Mouse (Mus musculus) testis, postnatal 14 days (tissue): Measurements from ENCODE around the gene Hmgn2.

ENCODE experiments used
- DNase-seq: peaks from one replicate; pipeline ENCODE4 v3.0.0; 2021; ENCODE audit warnings: low spot score

Gene Hmgn2

DNA sequence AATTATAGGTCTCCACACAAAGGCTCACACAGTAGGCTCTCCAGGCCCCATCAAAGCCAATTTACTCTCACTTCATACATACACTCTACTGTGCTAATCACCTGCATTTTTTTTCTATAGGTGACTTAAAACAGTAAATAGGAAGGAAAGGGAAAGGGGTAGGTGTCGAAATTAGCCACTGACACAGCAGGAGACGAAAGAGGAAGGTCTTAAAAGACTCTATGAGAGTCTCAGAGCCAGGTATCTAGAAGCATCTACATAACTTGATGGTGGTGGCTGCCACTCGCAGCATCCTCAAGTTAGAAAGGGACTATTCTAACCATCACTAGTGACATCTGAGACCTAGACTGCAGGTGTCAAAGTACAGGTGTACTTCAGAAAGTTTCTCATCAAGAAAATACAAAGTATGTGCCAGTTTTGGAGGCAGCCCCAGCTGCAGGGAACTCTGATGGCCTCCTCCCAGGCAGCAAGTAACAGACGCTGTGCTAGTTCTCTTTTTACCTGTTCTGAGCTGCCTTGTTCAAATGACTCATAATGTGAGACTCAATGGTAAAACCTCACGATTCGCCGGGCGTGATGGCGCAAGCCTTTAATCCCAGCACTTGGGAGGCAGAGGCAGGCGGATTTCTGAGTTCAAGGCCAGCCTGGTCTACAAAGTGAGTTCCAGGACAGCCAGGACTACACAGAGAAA is 9.7 kb upstream of the Hmgn2 start:
- no peak for DNase-seq

DNA sequence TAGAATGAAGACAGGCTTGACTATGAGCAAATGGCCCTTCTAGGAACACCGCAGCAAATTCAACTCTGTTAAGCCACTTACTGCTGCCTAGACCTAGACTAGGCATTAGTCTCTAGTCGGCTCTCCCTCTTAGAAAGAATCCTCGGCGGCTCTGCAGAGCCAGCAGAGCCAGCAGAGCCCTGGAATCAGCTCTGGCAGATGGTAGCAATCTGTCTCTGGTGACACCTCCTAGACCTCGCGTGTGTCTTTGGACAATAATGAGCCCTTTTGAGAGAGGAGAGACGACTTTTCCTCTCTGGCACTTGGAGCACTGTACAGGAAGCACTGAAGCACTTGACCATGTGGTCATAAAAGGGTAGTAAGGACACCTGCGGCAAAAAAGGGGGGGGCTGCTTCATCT is 3.3 kb upstream of the Hmgn2 start:
- no peak for DNase-seq

DNA sequence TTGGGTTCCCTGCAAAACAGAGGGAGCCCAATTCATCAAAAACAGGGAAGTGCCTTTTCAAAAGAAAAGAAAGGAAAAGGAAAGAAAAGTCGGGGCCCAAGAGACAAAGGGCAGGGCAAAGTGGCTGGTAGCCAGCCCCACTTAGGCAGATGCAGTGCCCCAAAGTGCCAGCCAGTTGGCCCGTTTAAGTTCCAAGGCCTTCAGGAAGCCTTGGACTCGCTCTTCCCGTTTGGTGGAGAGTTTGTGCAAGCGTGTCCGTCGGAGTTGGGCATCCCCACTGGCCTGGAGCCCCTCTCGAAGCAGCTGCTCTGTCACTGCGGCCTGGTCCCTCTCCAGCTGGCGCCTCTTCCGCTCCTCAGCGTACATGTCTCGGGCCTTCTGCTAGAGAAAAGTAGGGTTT is 2.4 kb upstream of the Hmgn2 start:
- DNase-seq: no peak

DNA sequence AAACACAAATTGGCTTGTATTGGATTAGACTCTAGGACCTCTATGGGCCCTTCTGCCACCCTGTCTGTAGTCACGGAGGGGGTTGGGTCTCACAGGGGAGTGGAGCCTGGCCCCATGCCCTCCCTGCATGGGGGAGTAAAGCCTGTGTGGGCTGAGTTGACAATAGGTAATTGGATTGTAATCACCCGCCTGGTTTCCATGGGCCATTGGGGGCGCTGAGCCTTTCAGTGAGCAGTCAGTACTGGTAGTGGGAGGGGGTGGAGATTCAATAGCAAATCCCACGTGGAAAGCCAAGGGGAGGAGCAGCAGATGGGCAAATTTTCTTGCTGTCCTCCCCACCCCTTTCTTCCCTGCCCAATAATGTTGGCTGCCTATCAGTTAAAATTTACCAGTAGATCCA is 1.7 kb upstream of the Hmgn2 start:
- no peak for DNase-seq

DNA sequence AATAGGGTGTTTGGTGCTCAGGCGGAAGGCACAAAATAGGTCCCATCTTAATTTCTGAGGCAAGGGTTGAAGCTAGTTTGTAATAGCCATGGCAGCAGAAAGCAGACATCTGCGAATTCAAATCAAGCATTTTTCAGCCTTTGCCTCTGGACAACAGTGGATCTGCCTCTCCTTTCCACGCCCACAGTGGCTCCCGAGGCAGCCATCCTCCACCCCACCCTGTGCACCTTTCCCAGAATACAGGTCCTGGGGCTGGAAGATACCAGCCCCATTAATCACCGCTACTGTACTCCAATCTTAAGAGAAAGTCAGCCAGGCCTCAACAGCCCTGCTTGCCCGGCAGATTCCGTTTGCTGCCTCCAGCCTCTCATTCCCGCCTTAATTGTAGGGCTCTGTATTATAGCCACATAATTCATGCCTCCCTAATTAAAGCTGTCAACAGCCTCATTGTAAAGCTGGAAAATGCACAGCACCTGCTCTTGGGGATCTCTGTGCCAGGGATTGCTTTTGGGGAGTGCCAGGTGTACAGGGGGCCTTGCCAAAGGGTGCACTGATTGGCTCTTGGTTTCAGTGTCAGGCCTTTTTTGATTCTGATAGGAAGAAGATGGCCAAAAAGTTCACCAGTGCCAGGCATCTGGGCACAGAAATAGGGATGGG is 792 bp upstream of the Hmgn2 start:
- no peak for DNase-seq

DNA sequence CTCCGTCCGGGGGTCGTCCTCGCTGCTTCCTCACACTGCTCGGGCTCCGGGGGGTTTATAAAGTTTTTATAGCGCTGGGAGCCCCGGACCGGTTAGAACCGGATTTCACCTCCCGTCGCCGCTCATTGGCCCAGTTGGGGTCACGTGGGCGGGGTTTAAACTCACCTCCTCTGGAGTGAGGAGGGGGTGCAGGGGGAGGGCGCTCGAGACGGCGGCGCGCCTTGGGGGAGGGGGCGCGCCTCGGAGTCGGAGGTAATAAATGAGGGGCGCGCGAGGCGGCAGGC is 642 bp downstream of the Hmgn2 start:
- DNase-seq: peak; percentile 96

DNA sequence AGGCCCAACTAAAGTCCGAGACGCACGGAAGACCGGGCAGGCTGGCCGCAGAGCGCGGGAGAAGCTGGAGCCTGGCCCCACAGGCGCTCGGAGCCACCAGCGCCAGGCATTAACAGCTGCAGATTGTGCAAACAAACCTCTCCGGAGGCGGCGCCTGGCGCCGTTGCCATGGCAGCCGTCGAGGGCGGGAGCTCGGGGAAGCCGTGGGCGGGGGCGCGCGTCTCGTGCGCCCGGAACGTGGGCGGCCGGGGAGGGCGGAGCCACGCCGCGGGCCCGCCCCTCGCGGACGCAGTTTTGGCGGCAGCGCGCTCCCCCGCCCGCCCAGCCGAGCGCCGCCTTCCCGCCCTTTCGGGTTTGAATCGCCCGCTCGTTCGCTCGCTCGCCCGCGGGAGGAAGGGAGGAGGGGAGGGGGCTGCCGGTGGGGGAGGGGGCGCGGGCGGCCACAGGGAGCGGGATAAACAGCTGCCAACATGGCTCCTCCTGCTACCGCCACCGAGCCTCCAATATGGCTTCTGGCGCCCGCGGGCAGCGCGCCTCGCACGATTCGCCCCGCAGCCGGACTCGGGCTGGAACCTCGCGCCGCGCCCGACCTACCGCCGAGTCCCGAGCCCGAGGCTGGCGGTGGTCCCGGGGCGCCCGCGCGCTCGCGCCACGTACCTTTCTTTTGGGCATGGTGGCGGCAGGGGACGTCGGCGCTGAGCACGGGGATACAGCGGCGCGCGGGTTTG is 1.1 kb downstream of the Hmgn2 start:
- peak; percentile 97 for DNase-seq

DNA sequence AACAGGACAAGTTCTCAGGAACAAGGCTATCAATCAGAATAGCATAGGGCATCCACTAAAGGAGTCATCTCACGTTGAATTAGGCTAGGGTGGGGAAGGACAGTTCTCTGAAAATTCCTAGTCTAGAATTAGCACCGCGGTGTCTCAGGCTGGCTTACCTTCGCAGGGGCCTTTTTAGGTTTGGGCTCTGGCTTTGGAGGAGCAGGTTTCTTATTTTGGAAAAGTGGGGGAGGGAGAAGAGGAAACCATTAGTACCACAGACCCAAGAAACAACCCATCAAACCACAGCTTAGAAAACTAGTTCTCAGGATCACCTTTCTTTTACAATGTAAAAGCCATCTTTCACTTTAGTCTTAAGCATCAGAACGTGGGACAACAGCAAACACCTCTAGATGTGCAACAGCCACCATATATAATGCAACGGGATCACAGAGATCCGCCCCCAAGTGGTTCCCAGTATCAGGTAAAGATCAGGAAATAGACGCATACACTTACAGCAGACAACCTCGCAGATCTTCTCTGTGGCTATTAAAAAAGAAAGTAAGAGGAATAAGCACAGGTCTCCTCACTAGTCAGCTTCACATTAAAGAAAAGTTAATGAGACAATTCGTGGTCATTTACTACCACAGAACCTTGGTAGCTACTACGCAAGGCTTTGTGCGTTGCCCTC is 2.0 kb downstream of the Hmgn2 start:
- no peak for DNase-seq

DNA sequence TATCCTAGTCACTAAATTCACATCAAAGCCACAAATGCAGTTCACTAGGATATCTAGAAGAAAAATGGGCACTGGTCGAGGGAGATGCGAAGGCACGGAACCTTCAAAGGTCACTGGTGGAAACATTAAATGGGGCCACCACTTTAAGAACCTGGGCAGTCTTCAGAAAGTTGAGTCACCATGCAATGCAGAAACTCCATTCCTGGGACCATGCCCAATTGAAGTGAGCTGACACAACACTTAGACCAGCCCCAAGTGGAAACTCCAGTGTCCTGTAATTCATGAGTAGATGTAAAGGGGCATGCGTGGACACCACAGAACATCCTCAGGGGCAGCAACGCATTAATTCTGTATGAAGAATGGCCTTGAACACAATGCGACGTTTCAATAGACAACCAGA is 5.9 kb downstream of the Hmgn2 start:
- DNase-seq: no peak

DNA sequence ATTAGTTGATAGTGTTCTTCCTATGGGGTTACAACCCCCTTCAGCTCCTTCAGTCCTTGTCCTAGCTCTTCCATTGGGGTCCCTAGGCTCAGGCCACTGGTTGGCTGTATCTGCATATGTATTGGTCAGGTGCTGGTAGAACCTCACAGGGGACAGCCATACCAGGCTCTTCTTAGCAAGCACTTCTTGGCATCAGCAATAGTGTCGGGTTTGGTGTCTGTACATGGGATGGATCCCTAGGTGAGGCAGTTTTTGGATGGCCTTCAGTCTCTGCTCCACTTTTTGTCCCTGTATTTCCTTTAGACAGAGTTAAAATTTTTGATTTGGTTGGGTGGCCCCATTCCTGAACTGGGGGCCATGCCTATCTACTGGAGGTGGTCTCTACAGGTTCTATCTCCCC is 9.6 kb downstream of the Hmgn2 start:
- no peak for DNase-seq

DNA sequence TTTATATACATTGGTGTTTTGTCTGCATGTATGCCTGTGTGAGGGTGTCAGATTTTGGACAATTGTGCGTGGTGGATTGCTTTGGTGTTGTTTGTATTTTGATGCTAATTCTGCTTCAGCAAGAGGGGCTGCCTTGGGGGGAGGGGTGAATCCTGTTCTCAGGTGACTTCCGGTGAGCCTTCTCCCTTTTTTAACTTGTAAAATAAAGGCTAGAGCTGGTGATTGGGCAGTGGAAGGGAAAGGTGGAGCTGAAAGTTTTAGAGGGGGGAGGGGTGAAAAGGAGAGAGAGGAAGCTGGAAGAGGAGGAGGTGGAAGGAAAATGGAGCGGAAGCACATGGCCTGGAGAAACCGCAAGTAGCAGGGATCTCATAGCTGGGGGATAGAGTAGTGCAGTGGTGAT is 12.1 kb downstream of the Hmgn2 start:
- no peak for DNase-seq

DNA sequence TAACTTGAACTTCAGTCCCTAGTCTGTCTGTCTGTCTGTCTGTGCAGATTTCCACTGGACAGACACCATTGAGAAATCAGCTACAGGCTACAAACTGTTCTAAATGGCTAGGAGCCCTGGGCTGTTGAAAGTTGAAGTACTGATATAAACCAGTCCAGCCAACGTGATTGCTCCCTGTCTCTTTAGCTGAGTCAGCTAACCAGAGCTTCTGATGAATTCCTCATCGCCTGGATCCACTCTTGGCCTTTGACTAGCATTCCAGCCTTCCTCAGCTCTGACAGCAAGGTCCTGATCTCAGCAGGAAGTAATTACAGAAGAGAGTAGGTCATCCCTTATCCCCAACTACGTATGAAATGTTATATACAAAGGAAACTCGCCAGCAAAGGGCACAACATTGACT is 21.7 kb downstream of the Hmgn2 start:
- DNase-seq: no peak

DNA sequence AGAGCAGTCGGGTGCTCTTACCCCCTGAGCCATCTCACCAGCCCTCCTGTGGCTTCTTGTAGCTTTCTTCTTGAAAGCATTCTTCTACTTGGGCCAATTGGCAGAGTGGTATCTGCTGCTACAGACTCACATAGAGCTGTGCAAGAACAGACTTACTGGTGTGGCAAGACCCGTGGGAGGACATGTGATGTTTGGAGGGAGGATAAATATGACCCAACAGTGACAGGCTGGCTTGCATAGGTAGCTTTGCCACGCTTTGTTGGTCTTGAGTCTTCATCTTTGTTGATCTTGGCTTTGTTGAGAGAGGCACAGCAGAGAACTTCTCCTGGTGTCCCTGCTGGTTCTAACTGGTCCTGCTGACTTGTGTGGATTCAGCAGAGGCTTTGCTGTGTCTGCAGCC is 24.7 kb downstream of the Hmgn2 start:
- no peak for DNase-seq

DNA sequence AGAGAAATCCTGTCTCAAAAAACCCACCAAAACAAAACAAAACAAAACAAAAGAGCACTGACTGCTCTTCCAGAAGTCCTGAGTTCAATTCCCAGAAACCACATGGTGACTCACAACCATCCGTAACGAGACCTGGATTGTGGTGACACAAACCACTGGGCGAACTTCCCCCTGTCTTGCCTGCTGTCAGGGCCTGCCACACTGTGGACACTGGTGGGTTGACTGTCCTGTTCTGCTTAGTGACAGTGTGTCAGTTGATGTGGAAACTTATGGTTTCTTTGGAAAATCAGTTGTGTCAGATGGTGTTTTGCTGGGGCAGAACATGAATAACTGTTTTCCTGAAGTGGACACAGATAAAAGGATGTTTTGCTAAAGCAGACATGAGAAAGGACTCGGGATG is 25.8 kb downstream of the Hmgn2 start:
- no peak for DNase-seq

DNA sequence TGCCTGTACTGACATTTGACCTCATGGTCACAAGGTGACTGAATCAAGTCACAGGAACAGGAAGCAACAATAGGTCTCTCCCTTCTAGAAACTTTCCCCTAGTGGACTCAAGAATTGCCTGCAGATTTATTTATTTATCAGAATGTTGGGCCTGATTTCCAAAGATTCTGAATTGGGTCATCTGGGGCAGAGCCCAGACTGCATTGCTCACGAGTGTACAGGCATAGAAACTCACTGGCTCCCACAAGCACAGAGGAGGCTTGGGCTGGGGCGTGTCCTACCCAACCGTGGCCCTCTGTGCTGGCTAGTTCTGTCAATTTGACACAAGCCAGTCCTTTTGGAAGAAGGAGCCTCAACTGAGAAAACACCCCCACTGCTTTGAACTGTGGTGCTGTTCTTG is 26.9 kb downstream of the Hmgn2 start:
- no peak for DNase-seq

DNA sequence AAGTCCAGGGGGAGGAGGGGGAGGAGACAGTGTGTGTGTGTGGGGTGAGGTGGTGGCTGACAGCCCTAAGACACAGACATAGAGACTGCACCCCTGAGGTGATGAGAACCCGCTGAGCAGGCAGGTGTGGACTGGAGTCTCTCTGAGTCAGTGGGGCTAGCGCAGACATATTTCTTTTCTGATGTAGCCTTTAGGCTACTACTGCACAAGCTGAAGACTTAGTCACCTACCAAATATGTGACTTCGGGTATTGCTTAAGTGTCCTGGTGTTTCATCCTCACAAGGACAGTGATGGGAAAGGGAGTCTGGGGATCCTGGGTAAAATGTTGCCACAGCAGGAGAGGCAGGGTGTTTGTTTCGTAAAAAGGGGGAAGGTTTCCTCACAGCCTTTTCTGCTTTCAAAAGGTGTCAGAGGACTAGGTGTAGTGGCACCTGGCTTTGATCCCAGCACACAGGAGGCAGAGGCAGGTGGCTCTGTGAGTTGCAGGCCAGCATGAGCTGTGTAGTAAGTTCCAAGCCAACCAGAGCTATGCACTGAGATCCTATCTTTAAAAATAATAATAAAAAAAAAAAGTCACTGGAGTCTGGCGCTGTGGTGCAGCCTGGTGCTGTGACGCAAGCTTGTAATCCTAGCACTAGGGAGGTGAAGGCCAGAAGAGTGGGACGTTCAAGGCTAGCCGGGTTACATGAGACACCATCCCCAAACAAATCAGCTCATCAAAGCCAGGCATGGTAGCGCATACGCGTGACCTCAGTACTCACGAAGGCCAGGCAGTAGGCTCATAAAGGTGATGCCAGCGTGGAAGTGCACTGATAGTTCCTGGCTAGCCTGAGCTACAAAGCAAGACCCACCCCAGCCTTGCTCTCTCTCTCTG is 27.8 kb downstream of the Hmgn2 start:
- DNase-seq: no peak

DNA sequence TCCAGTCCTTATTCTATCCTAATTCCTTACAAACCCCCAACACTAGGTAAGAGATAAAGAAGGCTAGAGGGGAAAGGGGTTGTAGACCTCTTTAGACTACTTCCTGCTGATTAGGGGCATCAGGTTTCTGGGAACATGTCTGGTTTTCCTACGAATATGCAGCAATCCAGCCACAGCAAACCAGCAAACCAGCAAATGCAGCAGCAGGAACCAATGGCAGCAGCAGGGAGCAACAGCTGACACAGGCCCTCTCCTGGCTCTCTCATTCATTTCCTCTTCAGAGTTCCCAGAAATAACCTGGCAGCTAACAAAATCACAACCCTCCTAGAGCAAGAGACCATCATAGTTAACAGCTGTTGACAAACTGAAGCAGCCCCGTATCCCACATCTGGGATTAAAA is 30.4 kb downstream of the Hmgn2 start:
- DNase-seq: no peak

DNA sequence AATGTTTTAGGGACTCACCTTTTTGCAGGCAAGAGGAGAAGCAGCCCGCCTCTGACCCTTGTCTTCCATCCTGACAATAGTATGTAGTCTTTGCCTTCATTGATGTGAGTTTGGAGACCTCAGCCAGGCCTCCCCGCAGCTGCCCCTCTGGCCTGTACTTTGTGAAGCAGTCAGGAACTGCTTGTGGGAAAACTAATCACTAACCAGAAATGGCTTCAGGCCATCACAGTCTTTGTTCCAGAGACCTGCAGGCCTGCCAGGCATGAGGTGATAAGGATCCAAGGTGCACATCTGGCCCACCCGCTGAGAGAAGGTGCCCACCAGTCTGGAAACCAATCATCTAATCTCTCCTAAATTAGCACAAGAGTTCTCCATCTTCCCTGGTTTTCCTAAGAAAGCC is 36.7 kb downstream of the Hmgn2 start:
- DNase-seq: no peak

DNA sequence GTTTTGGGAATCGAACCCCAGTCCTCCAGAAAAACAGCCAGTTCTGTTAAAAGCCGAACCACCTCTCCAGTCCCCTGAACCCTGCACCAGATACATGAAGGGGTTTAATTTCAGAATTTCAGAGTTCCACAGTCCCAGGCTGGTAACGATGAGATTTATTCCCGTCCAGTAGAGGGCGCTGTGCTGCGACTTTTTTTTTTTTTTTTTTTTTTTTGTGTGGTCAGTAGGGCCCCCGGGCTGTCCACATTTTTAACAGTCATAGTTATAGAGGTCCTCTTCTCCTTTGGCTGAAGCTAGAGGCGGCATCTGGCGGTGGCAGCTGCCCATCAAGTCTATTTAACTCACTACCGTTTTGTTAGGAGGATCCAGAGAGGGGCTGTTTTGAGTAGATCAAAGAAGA is 37.1 kb downstream of the Hmgn2 start:
- DNase-seq: no peak

DNA sequence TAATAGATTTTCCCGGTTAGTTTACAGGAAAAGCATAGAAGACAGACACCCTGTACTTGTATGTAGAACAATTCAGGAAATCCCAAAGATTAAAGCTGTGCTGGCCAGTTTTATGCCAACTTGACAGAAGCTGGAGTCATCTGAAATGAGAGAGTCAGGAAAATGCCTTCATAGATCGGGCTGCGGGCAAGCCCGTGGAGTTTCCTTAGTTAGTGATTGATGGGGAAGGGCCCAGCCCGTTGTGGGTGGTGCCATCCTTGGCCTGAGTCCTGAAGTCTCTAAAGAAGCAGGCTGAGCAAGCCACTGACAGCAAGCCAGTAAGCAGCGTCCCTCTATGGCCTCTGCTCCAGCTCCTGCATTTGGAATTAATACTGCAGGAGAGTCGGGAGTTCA is 39.2 kb downstream of the Hmgn2 start:
- no peak for DNase-seq

DNA sequence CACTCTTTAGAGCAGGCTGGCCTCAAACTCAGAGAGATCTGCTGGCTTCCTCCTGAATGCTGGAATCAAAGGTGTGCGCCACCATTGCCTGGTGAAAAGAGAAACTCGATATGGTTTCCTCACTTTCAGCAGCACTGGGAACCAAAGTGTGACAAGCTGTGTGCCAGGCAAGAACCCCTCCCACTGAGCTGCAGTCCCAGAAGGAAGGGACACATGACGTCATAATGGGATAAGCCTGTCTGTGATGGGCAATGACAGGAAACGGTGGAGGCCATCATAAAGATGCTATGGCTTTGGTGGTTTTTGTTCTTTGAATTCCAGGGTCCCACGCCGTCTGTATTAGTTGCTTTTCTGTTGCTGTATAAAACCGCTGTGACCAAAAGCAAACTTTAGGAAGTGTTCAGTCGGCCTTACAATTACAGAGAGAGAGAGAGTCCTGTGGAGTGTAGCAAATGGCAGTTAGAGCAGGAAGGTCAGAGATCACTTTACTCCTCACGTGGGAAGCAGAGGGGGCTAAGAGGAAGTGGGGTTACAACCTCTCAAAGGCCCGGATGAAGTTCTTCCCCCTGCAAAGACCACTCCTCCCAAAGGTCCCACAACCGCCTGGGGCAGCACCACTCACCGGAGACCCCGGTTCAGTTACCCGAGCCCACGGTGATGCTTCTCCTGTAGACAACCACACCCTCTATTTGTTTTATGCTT is 39.7 kb downstream of the Hmgn2 start:
- DNase-seq: no peak

DNA sequence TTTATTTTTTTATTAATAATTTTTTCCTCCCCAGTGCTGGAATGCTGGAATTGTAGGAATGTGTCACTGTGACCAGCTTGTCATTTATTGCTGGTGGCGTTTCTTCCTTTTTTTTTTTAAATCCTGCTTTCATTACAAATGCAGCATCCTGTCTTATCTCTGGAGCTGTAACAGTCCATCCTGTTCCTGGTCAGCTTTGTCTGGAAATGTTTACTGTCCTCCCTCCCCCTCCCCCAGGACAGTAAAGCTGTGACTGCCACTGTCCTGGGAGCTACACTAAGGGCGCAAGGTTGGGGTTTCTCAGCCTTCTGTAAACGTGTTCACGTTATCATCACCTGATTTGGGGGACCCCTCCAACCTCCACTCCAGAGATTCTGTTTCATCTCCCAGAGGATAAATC is 43.2 kb downstream of the Hmgn2 start:
- no peak for DNase-seq
